Mouse (Mus musculus) heart, embryonic 14.5 days (tissue): Measurements from ENCODE around the gene Ppp1r12c. TPM values are rescaled to one million over a fixed set of nuclear protein-coding genes. Genes with fewer than 3 reads are reported as not detected.

ENCODE experiments used
- ATAC-seq: fragments of 200-750 bp; cut with Nextera tagmentation; 2 replicates; pipeline ENCODE4 v1.8.0; 2017; ENCODE audit warnings: low read depth, moderate TSS enrichment; ENCODE audit not compliant: insufficient number of reproducible peaks, insufficient read depth, low FRiP score
- H3K27ac ChIP-seq, 2 experiments: fragments of 200-500 bp in 1 of 2; fragments of 300-500 bp in 1 of 2; sonication (generic) in 1 of 2; replicated peaks in 1 of 2; 2 replicates each; pipeline ENCODE4 v1.5.1; 2012 to 2014; ENCODE audit warnings: low read depth in 2 of 2, low read length in 2 of 2, control low read depth in 1 of 2, mild to moderate bottlenecking in 1 of 2, mixed read lengths in 1 of 2; ENCODE audit not compliant: control insufficient read depth in 1 of 2, insufficient read depth in 1 of 2
- H3K27me3 ChIP-seq: fragments of 300-500 bp; sonication (generic); 2 replicates; pipeline ENCODE4 v1.6.1; 2014; ENCODE audit warnings: mild to moderate bottlenecking, low read length, control low read depth; ENCODE audit not compliant: control insufficient read depth, insufficient read depth
- H3K36me3 ChIP-seq: fragments of 300-500 bp; sonication (generic); 2 replicates; pipeline ENCODE4 v1.6.1; 2014; ENCODE audit warnings: mild to moderate bottlenecking, control low read depth, low read length, mixed read lengths; ENCODE audit not compliant: control insufficient read depth, insufficient read depth
- H3K4me1 ChIP-seq, 2 experiments: fragments of 200-500 bp in 1 of 2; fragments of 300-500 bp in 1 of 2; sonication (generic) in 1 of 2; 2 replicates each; pipeline ENCODE4 v1.6.1; 2012 to 2014; ENCODE audit warnings: low read length in 2 of 2, control low read depth in 1 of 2, mixed read lengths in 1 of 2; ENCODE audit not compliant: control insufficient read depth in 2 of 2, insufficient read depth in 2 of 2
- H3K4me2 ChIP-seq: fragments of 300-500 bp; sonication (generic); 2 replicates; pipeline ENCODE4 v1.6.1; 2014; ENCODE audit warnings: mild to moderate bottlenecking, low read length
- H3K4me3 ChIP-seq, 2 experiments: fragments of 200-500 bp in 1 of 2; fragments of 300-500 bp in 1 of 2; sonication (generic) in 1 of 2; 2 replicates each; pipeline ENCODE4 v1.5.1; 2012 to 2014; ENCODE audit warnings: low read length in 2 of 2, mild to moderate bottlenecking in 2 of 2, control low read depth in 1 of 2, low read depth in 1 of 2, moderate library complexity in 1 of 2; ENCODE audit not compliant: control insufficient read depth in 1 of 2, insufficient read depth in 1 of 2
- H3K9ac ChIP-seq: fragments of 300-500 bp; sonication (generic); 2 replicates; pipeline ENCODE4 v1.6.1; 2014; ENCODE audit warnings: mild to moderate bottlenecking, low read length
- H3K9me3 ChIP-seq: fragments of 300-500 bp; sonication (generic); 2 replicates; pipeline ENCODE4 v1.6.1; 2016; ENCODE audit warnings: low read length, control low read depth; ENCODE audit not compliant: control insufficient read depth
- WGBS: fragments of 180-500 bp; shearing (Covaris S2); extraction: QIAGEN DNeasy Blood & Tissue Kit; methylation state at CpG from one replicate; pipeline ENCODE4 v1.1.7; 2014; 5-methylcytosine and 5-hydroxymethylcytosine counted together
- microRNA-seq: library from miRNA; unstranded; fragments of <30 nt; microRNA quantifications from one replicate; pipeline ENCODE4, GENCODE M21; 2016
- polyA plus RNA-seq: library from polyadenylated mRNA; unstranded; fragments of >200 nt; fragmentation: Nextera tagmentation; extraction: Ambion mirVana; gene quantifications from 2 replicates; pipeline ENCODE4 v1.2.1, GENCODE M21; 2014

Ppp1r12c gene
- polyA plus RNA-seq, 1 experiment from 2014 or later: 47.7 TPM

DNA sequence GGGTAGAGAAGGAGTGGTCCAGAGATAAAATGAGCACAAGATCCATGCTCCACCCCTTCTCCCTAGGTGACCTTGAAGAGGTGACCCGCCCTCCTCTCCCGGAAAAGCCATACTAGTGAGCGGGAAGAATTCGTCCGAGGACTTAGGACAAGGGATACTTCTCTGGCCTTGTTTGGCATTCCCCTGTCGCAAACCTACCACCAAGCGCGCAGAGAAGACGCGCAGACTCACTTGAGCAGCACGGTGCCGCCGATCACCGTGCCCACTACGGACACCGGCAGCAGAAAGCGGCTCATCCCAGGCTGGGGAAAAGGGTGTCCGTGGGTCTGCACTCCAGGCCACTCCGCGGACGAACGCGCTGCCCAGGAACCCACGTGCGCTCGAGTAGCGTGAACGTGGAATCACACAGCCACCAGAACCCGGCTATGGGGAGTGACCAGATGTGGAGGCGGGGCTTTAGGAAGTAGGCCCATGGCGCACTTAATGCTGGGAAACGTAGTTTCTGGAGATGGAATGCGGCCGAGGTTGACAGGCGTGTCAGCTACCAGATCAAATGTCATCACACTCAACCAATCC is 56.2 kb downstream of the Ppp1r12c start, which contains the start of gene Rdh13:
TSS of gene Rdh13 (minus strand) at position 434 of the 576 bp plus-strand sequence.
- peak within 1 kb of the TSS; percentile 77 for H3K9ac ChIP-seq
- no peaks in the 10 kb centered on the region for H3K27me3 ChIP-seq
- H3K4me2 ChIP-seq: peak within 1 kb of the TSS; percentile 70
- H3K36me3 ChIP-seq: peaks cover 40% of the 10 kb centered on the region
- no peaks in the 10 kb centered on the region for H3K9me3 ChIP-seq
- peak; percentile 95 for ATAC-seq
- 0% methylated on average over 35 of the region's 35 CpGs for WGBS
- peak within 1 kb of the TSS; percentile 71 to 84 for H3K4me3 ChIP-seq
- peak within 1 kb of the TSS; percentile 93 for H3K27ac ChIP-seq
- H3K4me1 ChIP-seq: peaks cover 0 to 5% of the 10 kb centered on the region in 2 experiments; a peak in 1 of 4 replicates

DNA sequence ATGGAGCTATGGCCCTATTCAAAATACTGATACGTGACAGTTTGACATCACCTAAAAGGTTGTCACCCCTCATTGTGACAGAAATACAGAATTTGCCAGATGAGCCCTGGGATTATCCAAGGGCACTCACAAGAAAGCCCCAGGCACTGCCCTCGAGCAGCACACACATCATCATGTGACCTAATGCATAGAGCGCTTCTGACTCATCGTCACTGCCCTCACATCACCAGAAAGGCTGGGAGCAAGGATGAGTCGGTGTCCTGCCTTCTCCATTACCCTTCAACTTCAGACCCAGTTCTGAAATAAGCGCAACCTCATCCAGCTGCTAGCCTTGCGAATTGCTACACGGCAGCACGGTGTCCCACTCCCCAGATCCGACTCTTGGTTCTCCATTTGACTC is 60.9 kb downstream of the Ppp1r12c start:
- 87% methylated on average over 10 of the region's 10 CpGs for WGBS
- Histone ChIP-seq H3K4me2 (no peak overlapping the region), H3K9me3 (no peaks in the 10 kb centered on the region)

DNA sequence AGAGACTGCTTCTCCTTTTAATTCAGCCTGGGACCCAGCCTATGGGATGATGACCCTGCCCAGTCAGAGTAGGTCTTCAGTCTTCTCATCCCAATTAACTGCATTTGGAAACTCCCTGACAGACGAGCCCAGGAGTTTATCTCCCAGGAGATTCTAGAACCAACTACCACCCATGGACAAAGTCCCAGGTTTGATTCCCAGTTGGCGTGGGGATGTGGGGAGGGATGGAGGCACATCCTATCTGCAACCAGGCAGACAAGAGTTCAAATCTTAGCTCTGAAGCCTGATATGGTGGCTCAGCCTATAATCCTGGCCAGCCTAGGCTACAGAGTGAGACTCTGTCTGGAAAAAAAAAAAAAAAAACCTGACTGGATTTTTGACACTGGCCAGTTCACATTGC is 63.8 kb downstream of the Ppp1r12c start:
- Histone ChIP-seq H3K36me3 (peaks cover 92% of the 10 kb centered on the region), H3K27ac (no peak overlapping the region), H3K4me1 (no peaks in the 10 kb centered on the region), H3K4me3 (no peak overlapping the region), H3K27me3 (no peaks in the 10 kb centered on the region), H3K4me2 (no peak overlapping the region), H3K9ac (no peak overlapping the region), H3K9me3 (no peaks in the 10 kb centered on the region)
- no peak for ATAC-seq
- 87% methylated on average over 2 of the region's 2 CpGs for WGBS

More for the DNA sequence above, 60.9 kb downstream of the Ppp1r12c start:
- no peak for ATAC-seq
- Histone ChIP-seq H3K4me3 (no peak overlapping the region), H3K9ac (no peak overlapping the region), H3K27ac (no peak overlapping the region), H3K4me1 (peaks cover 0 to 5% of the 10 kb centered on the region in 2 experiments; a peak in 1 of 4 replicates), H3K36me3 (peaks cover 79% of the 10 kb centered on the region), H3K27me3 (no peaks in the 10 kb centered on the region)

DNA sequence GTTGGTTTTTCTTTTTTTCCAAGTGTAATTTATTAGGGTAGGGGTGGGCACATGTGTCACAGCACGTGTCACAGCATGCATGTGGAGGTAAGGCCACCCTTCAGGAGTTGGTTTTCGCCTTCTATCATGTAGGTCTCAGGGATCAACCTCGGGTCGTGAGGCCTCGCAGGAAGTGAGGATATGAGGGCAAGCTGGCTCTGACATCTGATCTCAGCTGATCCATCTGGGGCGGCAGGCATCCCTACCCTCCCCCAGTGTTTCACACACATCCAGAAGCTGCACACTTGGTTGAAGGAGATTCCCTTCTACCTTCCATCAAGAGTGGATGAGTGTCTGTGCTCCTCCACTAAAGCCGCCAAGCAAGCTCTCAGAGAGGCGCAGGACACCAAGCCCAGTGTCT is 69.5 kb downstream of the Ppp1r12c start:
- no peak overlapping the region for H3K4me2 ChIP-seq
- H3K9me3 ChIP-seq: no peaks in the 10 kb centered on the region
- H3K27me3 ChIP-seq: no peaks in the 10 kb centered on the region
- no peak overlapping the region for H3K9ac ChIP-seq
- H3K27ac ChIP-seq: no peak overlapping the region
- WGBS: 94% methylated on average over 8 of the region's 8 CpGs
- no peak for ATAC-seq
- H3K4me1 ChIP-seq: no peaks in the 10 kb centered on the region
- no peak overlapping the region for H3K4me3 ChIP-seq
- H3K36me3 ChIP-seq: peaks cover 97% of the 10 kb centered on the region

DNA sequence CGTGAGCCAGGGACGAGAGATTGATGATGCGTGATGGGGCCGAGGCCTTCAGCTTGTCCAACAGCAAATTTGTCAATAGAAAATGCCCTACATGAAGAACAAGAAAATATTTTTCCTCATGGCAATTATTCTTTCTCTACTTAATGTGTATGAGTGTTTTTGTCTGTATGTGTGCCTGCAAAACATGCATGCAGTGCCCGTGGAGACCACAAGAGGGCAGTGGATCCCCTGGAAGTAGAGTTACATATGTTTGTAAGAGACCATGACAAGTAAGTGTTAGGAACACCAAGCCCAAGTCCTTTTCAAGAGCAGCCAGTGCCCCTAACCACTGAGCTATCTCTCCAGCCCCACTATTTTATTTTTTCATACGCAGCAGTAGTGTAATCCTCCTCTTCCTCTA is 69.9 kb downstream of the Ppp1r12c start:
- Histone ChIP-seq H3K9me3 (no peaks in the 10 kb centered on the region), H3K27me3 (no peaks in the 10 kb centered on the region), H3K36me3 (peaks cover 97% of the 10 kb centered on the region), H3K27ac (no peak overlapping the region), H3K4me3 (no peak overlapping the region), H3K4me2 (no peak overlapping the region), H3K4me1 (no peaks in the 10 kb centered on the region), H3K9ac (no peak overlapping the region)
- ATAC-seq: no peak
- 80% methylated on average over 6 of the region's 6 CpGs for WGBS

Small RNA genes within 50 kb of the gene (microRNA-seq; reads per million reads assigned to microRNA genes)
- not detected for gene Gm24605

Other genes starting within 250 kb of the Ppp1r12c start
- not detected in 2 replicates for gene Ncr1, start 164.0 kb downstream of the Ppp1r12c start, polyA plus RNA-seq
- gene Gp6, start 103.9 kb downstream of the Ppp1r12c start, polyA plus RNA-seq: 0.22 and 0.34 TPM in 2 replicates
- 29.5 and 30.7 TPM in 2 replicates for gene Rdh13, start 56.0 kb downstream of the Ppp1r12c start, polyA plus RNA-seq
- 2.1 and 4.7 TPM in 2 replicates for gene Eps8l1, start 41.0 kb downstream of the Ppp1r12c start, polyA plus RNA-seq
- gene Tnnt1, start 14.7 kb upstream of the Ppp1r12c start, polyA plus RNA-seq: 479 and 551 TPM in 2 replicates
- 2,958 and 3,056 TPM in 2 replicates for gene Tnni3, start 22.5 kb upstream of the Ppp1r12c start, polyA plus RNA-seq
- gene Dnaaf3, start 30.8 kb upstream of the Ppp1r12c start, polyA plus RNA-seq: 0.15 and 0.51 TPM in 2 replicates
- gene Syt5, start 45.9 kb upstream of the Ppp1r12c start, polyA plus RNA-seq: 0.55 and 0.78 TPM in 2 replicates
- not detected in 2 replicates for gene Ptprh, start 102.4 kb upstream of the Ppp1r12c start, polyA plus RNA-seq
- gene Tmem86b, start 129.7 kb upstream of the Ppp1r12c start, polyA plus RNA-seq: 1.2 and 1.6 TPM in 2 replicates
- 7.1 and 8.1 TPM in 2 replicates for gene Ppp6r1, start 157.3 kb upstream of the Ppp1r12c start, polyA plus RNA-seq
- 65.4 TPM in 2 replicates for gene Hspbp1, start 183.4 kb upstream of the Ppp1r12c start, polyA plus RNA-seq
- gene Brsk1, start 188.9 kb upstream of the Ppp1r12c start, polyA plus RNA-seq: 1.3 and 1.4 TPM in 2 replicates
- gene Tmem150b, start 223.6 kb upstream of the Ppp1r12c start, polyA plus RNA-seq: 0.08 TPM in 1 of 2 replicates, not detected in the other
- 47.5 and 47.6 TPM in 2 replicates for gene Kmt5c, start 238.4 kb upstream of the Ppp1r12c start, polyA plus RNA-seq